Mouse (Mus musculus) liver, postnatal 0 days (tissue): Measurements from ENCODE around the gene Elp5. TPM values are rescaled to one million over a fixed set of nuclear protein-coding genes. Genes with fewer than 3 reads are reported as not detected.

Source experiments
- ATAC-seq: fragments of 200-750 bp; cut with Nextera tagmentation; 2 replicates; pipeline ENCODE4 v1.8.0; 2017; ENCODE audit warnings: mild to moderate bottlenecking, moderate library complexity
- DNase-seq: peaks from one replicate; pipeline ENCODE4 v3.0.0-alpha.2; 2016
- H3K27ac ChIP-seq: fragments of 300-500 bp; sonication (generic); 2 replicates; pipeline ENCODE4 v1.5.1; 2014; ENCODE audit warnings: antibody characterized with exemption, moderate library complexity, mild to moderate bottlenecking, low read depth
- H3K27me3 ChIP-seq: fragments of 300-500 bp; sonication (generic); 2 replicates; pipeline ENCODE4 v1.6.1; 2014; ENCODE audit warnings: low read length, control low read depth, mixed read lengths; ENCODE audit not compliant: insufficient read depth
- H3K36me3 ChIP-seq: fragments of 300-500 bp; sonication (generic); replicated peaks from 2 replicates; pipeline ENCODE4 v1.6.1; 2014; ENCODE audit warnings: mild to moderate bottlenecking, control low read depth, low read length, moderate library complexity, mixed read lengths; ENCODE audit not compliant: insufficient read depth
- H3K4me1 ChIP-seq: fragments of 300-500 bp; sonication (generic); 2 replicates; pipeline ENCODE4 v1.6.1; 2014; ENCODE audit warnings: antibody characterized with exemption, mild to moderate bottlenecking, control low read depth; ENCODE audit not compliant: insufficient read depth
- H3K4me2 ChIP-seq: fragments of 300-500 bp; sonication (generic); 2 replicates; pipeline ENCODE4 v1.6.1; 2014; ENCODE audit warnings: low read depth, mild to moderate bottlenecking, low read length, moderate library complexity, mixed read lengths
- H3K4me3 ChIP-seq: fragments of 300-500 bp; sonication (generic); 2 replicates; pipeline ENCODE4 v1.5.1; 2014; ENCODE audit warnings: low read depth, low read length
- H3K9ac ChIP-seq: fragments of 300-500 bp; sonication (generic); replicated peaks from 2 replicates; pipeline ENCODE4 v1.6.1; 2014; ENCODE audit warnings: mild to moderate bottlenecking, moderate library complexity
- H3K9me3 ChIP-seq: fragments of 300-500 bp; sonication (generic); 2 replicates; pipeline ENCODE4 v1.6.1; 2016; ENCODE audit warnings: mild to moderate bottlenecking, control low read depth, low read length, mixed read lengths
- CTCF ChIP-seq: sonication (generic); IDR thresholded peaks from 2 replicates; pipeline ENCODE4 v1.5.1; 2016; ENCODE audit warnings: antibody characterized with exemption, low read depth
- EP300 ChIP-seq: IDR thresholded peaks from 2 replicates; pipeline ENCODE4 v1.6.1; 2016; ENCODE audit warnings: antibody characterized with exemption, low read depth, mild to moderate bottlenecking
- WGBS: fragments of 180-500 bp; shearing (Covaris S2); extraction: QIAGEN DNeasy Blood & Tissue Kit; methylation state at CpG from one replicate; pipeline ENCODE4 v1.1.7; 2014; ENCODE audit not compliant: insufficient replicate concordance; 5-methylcytosine and 5-hydroxymethylcytosine counted together
- polyA plus RNA-seq: library from polyadenylated mRNA; unstranded; fragments of >200 nt; fragmentation: Nextera tagmentation; extraction: Ambion mirVana; gene quantifications from 2 replicates; pipeline ENCODE4 v1.2.1, GENCODE M21; 2015

Elp5 gene
- polyA plus RNA-seq, 1 experiment from 2014 or later, result 40.6 TPM

- Histone ChIP-seq H3K4me3 (peak overlapping the region; percentile 79), H3K36me3 (peaks cover 44% of the 10 kb centered on the region), H3K27ac (peak overlapping the region; percentile 84), H3K9me3 (no peaks in the 10 kb centered on the region), H3K4me2 (peak overlapping the region; percentile 70), H3K9ac (peak overlapping the region; percentile 86), H3K4me1 (peaks cover 22% of the 10 kb centered on the region), H3K27me3 (no peaks in the 10 kb centered on the region)
- TF ChIP-seq EP300, result no peak
- TF ChIP-seq CTCF, result no peak
- WGBS, result 0% methylated on average over 15 of the region's 15 CpGs
- ATAC-seq, result peak; percentile 13; the same call in 1 of the 2 replicates
- DNase-seq, result no peak
These were observed 9.4 kb upstream of the Elp5 start for GRCm38 (mm10) chr11:69991711-69992110.

- Histone ChIP-seq H3K27me3 (no peaks in the 10 kb centered on the region), H3K27ac (peak within 1 kb of the TSS; percentile 84), H3K9ac (peak within 1 kb of the TSS; percentile 86), H3K36me3 (peaks cover 48% of the 10 kb centered on the region), H3K4me1 (peaks cover 22% of the 10 kb centered on the region), H3K4me3 (peak within 1 kb of the TSS; percentile 79), H3K4me2 (peak within 1 kb of the TSS; percentile 70), H3K9me3 (no peaks in the 10 kb centered on the region)
- TF ChIP-seq EP300 (peak; percentile 80), CTCF (peak; percentile 15; the same call in 1 of the 2 replicates)
- peak; percentile 97 for DNase-seq
- peak; percentile 79 for ATAC-seq
- under 1% methylated on average over 38 of the region's 40 CpGs for WGBS
These were observed 8.8 kb upstream of the Elp5 start, which contains the start of gene Gabarap for GRCm38 (mm10) chr11:69990850-69991691. Gabarap (plus strand) TSS chr11:69991143.

GRCm38 (mm10) chr11:69989949-69990348, 7.6 kb upstream of the Elp5 start:
- H3K27me3 ChIP-seq, result no peaks in the 10 kb centered on the region
- no peak overlapping the region for H3K4me3 ChIP-seq
- peaks cover 54% of the 10 kb centered on the region for H3K36me3 ChIP-seq
- peak overlapping the region; percentile 84 for H3K27ac ChIP-seq
- no peak overlapping the region for H3K9ac ChIP-seq
- TF ChIP-seq EP300, result no peak
- no peak for TF ChIP-seq CTCF
- H3K4me1 ChIP-seq, result peaks cover 20% of the 10 kb centered on the region
- no peak overlapping the region for H3K4me2 ChIP-seq
- DNase-seq (no peak), ATAC-seq (no peak)
- 95% methylated on average over 7 of the region's 8 CpGs for WGBS
- H3K9me3 ChIP-seq, result no peaks in the 10 kb centered on the region

- Histone ChIP-seq H3K4me1 (peaks cover 17% of the 10 kb centered on the region), H3K36me3 (peaks cover 44% of the 10 kb centered on the region), H3K27me3 (no peaks in the 10 kb centered on the region), H3K27ac (no peak overlapping the region), H3K9ac (no peak overlapping the region), H3K4me3 (no peak overlapping the region), H3K9me3 (no peaks in the 10 kb centered on the region), H3K4me2 (no peak overlapping the region)
- TF ChIP-seq CTCF (no peak), EP300 (no peak)
- WGBS, result 84% methylated on average over 8 of the region's 8 CpGs
- DNase-seq (no peak), ATAC-seq (no peak)
These were observed 2.1 kb upstream of the Elp5 start for GRCm38 (mm10) chr11:69984431-69984830.

GRCm38 (mm10) chr11:69983377-69983776, 1.1 kb upstream of the Elp5 start:
- no peak for ATAC-seq
- H3K4me1 ChIP-seq, result peaks cover 20% of the 10 kb centered on the region
- no peak overlapping the region for H3K4me3 ChIP-seq
- no peaks in the 10 kb centered on the region for H3K27me3 ChIP-seq
- H3K4me2 ChIP-seq, result peak overlapping the region; percentile 82; the same call in 1 of the 2 replicates
- 83% methylated on average over 4 of the region's 4 CpGs for WGBS
- peak overlapping the region; percentile 92; the same call in 1 of the 2 replicates for H3K9ac ChIP-seq
- no peak for DNase-seq
- TF ChIP-seq EP300, result no peak
- no peak for TF ChIP-seq CTCF
- H3K36me3 ChIP-seq, result peaks cover 34% of the 10 kb centered on the region
- H3K27ac ChIP-seq, result no peak overlapping the region
- H3K9me3 ChIP-seq, result no peaks in the 10 kb centered on the region

- Histone ChIP-seq H3K4me1 (peaks cover 20% of the 10 kb centered on the region), H3K36me3 (peaks cover 29% of the 10 kb centered on the region), H3K27me3 (no peaks in the 10 kb centered on the region), H3K4me2 (peak overlapping the region; percentile 82), H3K27ac (0 out of 2 replicates have a peak overlapping the region, but pooled peaks have one; percentile 13), H3K4me3 (peak overlapping the region; percentile 98), H3K9me3 (no peaks in the 10 kb centered on the region), H3K9ac (peak overlapping the region; percentile 92)
- DNase-seq (no peak), ATAC-seq (no peak)
- TF ChIP-seq EP300, result no peak
- no peak for TF ChIP-seq CTCF
- WGBS, result 42% methylated on average over 5 of the region's 5 CpGs
These were observed 560 bp upstream of the Elp5 start for GRCm38 (mm10) chr11:69982877-69983276.
